Mouse (Mus musculus): ENCODE measurements around the gene Unc5c.

GRCm38 (mm10) chr3:141498348-141499056, 33.5 kb downstream of the Unc5c start:
- no peak for TF ChIP-seq CTCF (IDR thresholded peaks at IDR 0.05; ENCODE audit: control insufficient read depth, insufficient read depth, insufficient replicate concordance, low read depth, low read length)
- no peak for TF ChIP-seq POLR2A (IDR thresholded peaks at IDR 0.05; ENCODE audit: control insufficient read depth, low read depth, low read length)

All from testis, adult 2 months (tissue).